Mouse (Mus musculus): ENCODE results near the gene Wscd2.
A peak's percentile ranks its signal among the peaks of the same experiment; 100 is the strongest.

The Wscd2 gene

GRCm38 (mm10) chr5:113539858-113540257 is 49.7 kb downstream of the Wscd2 start:
- DNase-seq (ENCODE audit: low spot score) = no peak

- DNase-seq (ENCODE audit: low spot score) = no peak
These were observed 51.1 kb downstream of the Wscd2 start for GRCm38 (mm10) chr5:113541196-113541595.

GRCm38 (mm10) chr5:113542885-113543476 is 52.8 kb downstream of the Wscd2 start:
- no peak for DNase-seq (ENCODE audit: low spot score)

DNA sequence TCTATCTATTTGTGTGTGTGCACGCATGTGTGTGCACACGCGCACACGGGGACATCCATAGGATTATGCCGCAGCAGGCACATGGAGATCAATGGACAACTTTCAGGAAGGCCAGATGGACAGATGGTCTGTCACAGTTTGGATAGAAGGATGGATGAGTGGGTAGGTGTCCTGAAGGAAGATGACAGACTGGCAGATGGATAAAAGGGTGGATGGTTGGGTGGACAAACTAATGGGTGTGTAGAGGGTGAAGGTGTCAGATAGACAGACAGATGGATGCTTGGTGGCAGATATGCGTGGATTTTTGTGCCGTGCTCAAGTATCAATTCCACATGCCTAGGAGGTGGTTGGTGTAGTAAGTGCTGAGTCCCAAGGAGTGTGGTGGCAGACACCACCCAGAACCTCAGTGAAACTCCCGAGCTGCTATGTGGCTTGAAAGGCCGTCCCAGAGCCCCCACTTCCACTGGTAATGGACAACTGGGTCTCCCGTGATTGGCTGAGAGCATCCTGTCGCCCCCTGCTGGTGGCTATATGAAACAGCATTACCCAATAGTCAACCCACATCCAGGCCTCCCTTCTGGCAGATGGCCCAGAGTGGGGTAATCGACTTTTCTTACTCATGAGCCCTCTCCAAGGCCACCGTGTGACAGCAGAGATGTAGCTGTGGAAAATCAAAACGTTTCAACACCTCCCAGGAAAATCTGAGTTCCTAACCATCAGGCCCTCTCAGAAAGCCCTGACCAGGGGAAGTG is 58.0 kb downstream of the Wscd2 start:
- peak; percentile 44 for DNase-seq (ENCODE audit: low spot score)

DNA sequence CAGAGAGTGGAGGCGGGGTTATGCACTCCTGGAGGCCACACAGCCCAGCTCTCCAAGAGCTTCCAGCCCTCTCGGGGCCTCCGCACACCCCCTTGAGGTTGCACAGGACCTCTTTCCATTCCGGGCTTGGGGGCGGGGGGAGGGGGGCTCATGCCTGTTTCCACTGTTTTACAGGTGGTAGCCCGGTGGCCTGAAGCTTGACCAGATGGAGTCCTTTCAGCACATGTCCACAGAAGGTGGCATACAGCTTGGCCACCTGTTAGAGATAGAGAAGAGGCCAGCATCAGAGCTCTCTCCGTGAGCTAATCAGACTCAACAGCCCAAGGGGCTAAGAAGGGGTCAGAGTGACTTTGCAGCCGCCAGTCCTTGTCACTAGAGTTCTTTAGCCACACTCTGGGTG is 60.1 kb downstream of the Wscd2 start:
- no peak for DNase-seq (ENCODE audit: low spot score)

GRCm38 (mm10) chr5:113550759-113551158 is 60.6 kb downstream of the Wscd2 start:
- no peak for DNase-seq (ENCODE audit: low spot score)

- no peak for DNase-seq (ENCODE audit: low spot score)
These were observed 63.3 kb downstream of the Wscd2 start for GRCm38 (mm10) chr5:113553402-113553897.

GRCm38 (mm10) chr5:113554095-113554494 is 64.0 kb downstream of the Wscd2 start:
- no peak for DNase-seq (ENCODE audit: low spot score)

DNA sequence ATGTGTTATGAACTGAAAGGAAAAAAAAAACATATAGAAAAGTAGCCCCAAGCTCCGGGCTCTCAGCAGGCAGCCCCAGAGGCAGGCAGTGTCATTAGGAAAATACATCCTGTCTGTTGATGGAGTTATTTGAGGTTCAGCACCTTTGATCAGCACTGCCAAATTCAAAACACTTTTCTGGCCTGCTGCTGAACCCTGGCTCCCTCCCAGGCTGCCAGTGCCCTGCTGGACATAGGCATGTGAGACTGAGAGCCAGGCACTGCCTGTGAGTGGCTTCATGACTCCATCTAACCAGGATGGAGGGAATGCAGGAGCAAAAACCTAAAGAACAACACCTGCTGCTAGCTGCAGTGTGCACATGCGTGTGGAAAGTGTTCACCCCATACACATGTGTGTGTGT is 64.4 kb downstream of the Wscd2 start:
- no peak for DNase-seq (ENCODE audit: low spot score)

GRCm38 (mm10) chr5:113555684-113556083 is 65.6 kb downstream of the Wscd2 start:
- no peak for DNase-seq (ENCODE audit: low spot score)

DNA sequence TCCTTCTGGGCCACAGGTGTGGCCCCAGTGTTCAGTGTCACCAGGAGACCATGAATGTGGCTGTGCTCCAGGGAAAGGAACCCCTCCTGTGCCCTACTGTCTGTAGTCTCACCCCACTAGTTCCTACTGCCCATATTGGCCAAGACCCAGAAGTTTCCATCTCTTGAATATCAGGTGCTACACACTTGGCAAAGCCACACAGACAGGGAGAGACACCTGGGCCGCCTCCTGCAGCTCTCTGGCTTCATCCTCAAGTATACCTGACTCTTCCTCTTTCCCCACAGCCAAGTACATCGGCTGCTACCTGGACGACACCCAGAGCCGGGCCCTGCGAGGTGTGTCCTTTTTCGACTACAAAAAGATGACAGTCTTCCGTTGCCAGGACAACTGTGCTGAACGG is 67.9 kb downstream of the Wscd2 start:
- DNase-seq (ENCODE audit: low spot score) = no peak

- DNase-seq (ENCODE audit: low spot score) = no peak
These were observed 69.5 kb downstream of the Wscd2 start for GRCm38 (mm10) chr5:113559627-113560026.

- no peak for DNase-seq (ENCODE audit: low spot score)
These were observed 74.3 kb downstream of the Wscd2 start for GRCm38 (mm10) chr5:113564463-113564862.

- DNase-seq (ENCODE audit: low spot score) = no peak
These were observed 75.1 kb downstream of the Wscd2 start for GRCm38 (mm10) chr5:113565101-113565854.

GRCm38 (mm10) chr5:113565858-113566257 is 75.7 kb downstream of the Wscd2 start:
- no peak for DNase-seq (ENCODE audit: low spot score)

- DNase-seq (ENCODE audit: low spot score) = no peak
These were observed 80.1 kb downstream of the Wscd2 start for GRCm38 (mm10) chr5:113570056-113570717.

DNA sequence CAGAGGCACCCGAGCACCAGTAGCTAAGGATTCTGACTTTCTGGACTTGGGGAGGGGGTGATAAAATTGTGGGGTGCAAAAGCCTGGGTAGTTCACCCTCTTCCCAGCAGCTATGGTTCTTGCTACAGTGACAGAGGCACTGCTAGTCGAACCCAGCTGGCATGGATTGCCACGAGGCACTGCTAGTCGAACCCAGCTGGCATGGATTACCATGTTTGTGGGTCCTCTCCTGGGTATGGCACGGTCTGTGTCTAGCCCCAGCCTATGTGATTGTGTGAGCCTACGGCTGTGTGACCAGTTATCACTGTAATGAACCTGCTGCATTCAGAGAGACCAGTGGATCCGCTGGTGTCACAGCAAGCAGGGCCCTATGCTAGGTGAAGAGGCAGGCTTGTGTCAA is 87.4 kb downstream of the Wscd2 start:
- no peak for DNase-seq (ENCODE audit: low spot score)

DNA sequence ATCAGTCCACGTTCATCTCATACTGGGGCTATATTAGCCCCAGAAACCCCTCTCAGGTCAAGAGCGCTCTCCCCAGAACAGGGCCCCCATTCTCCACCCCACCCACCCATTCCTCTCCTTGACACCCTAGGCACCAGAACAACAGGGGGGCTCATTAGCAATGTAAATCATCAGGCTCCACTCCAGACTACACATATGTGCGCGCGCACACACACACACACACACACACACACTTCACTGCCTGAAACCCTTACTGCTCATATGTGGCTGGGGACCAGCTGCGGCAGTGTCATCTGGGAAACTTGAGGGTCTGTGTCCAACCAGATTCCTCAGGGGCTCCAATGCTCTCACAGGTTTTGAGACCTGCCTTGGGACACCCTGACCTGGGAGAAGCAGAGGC is 88.3 kb downstream of the Wscd2 start:
- no peak for DNase-seq (ENCODE audit: low spot score)

- DNase-seq (ENCODE audit: low spot score) = no peak
These were observed 89.0 kb downstream of the Wscd2 start for GRCm38 (mm10) chr5:113579128-113579527.

- no peak for DNase-seq (ENCODE audit: low spot score)
These were observed 90.1 kb downstream of the Wscd2 start for GRCm38 (mm10) chr5:113580248-113580647.

DNA sequence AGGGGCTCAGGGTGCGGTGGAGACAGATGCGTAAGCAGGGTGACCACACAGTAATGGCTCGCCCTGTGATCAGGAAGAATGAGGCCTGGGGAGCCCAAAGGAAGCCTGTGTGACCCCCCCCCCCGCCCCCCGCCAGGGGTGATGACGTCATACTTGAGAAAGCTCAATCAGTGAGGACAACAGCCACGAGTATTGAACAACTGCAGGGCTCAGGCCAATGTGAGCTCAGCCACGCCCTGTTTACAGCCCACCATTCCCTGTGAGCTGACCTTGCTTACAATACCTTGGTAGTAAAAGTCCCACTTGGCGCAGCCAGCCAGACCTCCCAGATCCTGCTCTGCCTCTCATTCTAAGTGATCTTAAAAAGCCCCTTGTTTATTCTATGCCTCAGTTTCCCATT is 90.7 kb downstream of the Wscd2 start:
- no peak for DNase-seq (ENCODE audit: low spot score)

DNA sequence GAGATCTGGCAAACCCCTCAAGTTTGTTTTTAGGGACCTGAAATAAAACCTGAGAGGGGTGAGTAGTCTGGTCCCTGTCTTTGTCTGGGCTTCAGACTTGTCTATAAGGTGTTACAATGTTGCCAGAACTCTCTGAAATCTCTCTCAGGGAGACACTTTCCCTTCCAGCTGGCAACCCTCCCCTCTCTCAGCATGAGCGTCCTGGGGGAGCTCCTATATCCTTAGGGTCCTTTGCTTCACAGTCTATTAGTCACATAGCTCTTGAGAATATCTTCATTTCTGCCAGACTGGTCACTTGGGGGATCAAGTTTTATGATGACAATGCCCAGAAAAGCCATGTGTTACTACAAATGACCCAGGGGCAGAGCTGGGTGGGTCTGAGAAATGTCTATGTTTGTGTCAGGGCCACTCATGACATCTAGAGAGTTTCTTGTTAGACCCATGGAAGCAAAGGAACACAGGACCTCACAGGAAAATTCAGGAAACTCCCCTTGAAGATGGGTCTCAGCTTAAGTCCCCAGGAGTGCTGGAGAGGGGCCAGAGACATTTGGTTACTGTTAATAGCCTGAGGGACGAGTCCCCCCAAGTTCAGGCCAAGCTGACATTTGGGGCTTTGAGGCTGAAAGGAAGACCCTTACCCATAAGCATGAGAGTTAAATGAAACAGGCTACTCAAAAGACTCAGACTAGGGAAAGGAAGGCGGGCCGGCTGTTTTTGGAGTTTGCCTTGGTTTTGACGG is 93.5 kb downstream of the Wscd2 start:
- no peak for DNase-seq (ENCODE audit: low spot score)

Data from lung, postnatal 25 days (tissue).